Mouse (Mus musculus): ENCODE results near the gene Gm20479.
A peak's percentile ranks its signal among the peaks of the same experiment; 100 is the strongest.

GRCm38 (mm10) chr7:27335928-27336823 is 21.0 kb downstream of the Gm20479 start:
- TF ChIP-seq EP300 (IDR thresholded peaks at IDR 0.05; ENCODE audit: low read depth) (no peak), CTCF (IDR thresholded peaks at IDR 0.05; ENCODE audit: low read depth) (peak; percentile 98)

Data from liver, postnatal 0 days (tissue).